Mouse (Mus musculus) inflammation-experienced regulatory T-cells, adult 6 months (primary cell): Measurements from ENCODE around the gene Gm43720. TPM values are rescaled to one million over a fixed set of nuclear protein-coding genes. Genes with fewer than 3 reads are reported as not detected.
A peak's percentile ranks its signal among the peaks of the same experiment; 100 is the strongest.
"Not testable (repeated sequence)": the region's sequence is repeated elsewhere in the genome, so short reads cannot be mapped to it uniquely, and the experiment has no call there.

Experiments
- ATAC-seq: one replicate; pipeline ENCODE4 v1.8.0; 2017
- polyA plus RNA-seq, 3 experiments: library from polyadenylated mRNA; unstranded; fragments of 100-300 nt; shearing (Covaris generic); gene quantifications; one replicate each; pipeline ENCODE4 v1.2.1; 2017

The Gm43720 gene
- polyA plus RNA-seq, 3 experiments from 2014 or later = 0.16 TPM; not detected in 2

- no peak for ATAC-seq
Observed at GRCm38 (mm10) chr5:138262001-138262400, 17.8 kb downstream of the Gm43720 start.

- no peak for ATAC-seq
Observed at GRCm38 (mm10) chr5:138260834-138261233, 18.9 kb downstream of the Gm43720 start.

GRCm38 (mm10) chr5:138260051-138260450 is 19.7 kb downstream of the Gm43720 start:
- no peak for ATAC-seq

DNA sequence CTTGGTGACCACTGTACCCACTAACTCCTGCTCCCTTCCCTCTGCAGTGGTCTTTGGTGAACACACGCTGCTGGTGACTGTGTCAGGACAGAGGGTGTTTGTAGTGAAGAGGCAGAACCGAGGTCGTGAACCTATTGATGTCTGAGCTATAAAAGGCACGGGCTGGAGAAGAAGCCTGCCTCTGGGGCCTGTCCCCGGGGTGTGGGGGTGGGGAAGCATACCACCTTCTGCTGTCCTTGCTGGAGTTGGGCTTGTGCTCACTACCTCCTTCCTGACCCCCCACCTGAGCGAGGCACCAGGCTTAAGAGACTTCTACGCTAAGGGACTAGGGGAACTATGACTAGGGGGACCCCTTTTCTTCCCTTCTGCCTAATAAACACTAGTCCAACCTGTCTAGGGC is 20.8 kb downstream of the Gm43720 start:
- ATAC-seq = no peak

- ATAC-seq = no peak
Observed at GRCm38 (mm10) chr5:138258542-138258941, 21.2 kb downstream of the Gm43720 start.

DNA sequence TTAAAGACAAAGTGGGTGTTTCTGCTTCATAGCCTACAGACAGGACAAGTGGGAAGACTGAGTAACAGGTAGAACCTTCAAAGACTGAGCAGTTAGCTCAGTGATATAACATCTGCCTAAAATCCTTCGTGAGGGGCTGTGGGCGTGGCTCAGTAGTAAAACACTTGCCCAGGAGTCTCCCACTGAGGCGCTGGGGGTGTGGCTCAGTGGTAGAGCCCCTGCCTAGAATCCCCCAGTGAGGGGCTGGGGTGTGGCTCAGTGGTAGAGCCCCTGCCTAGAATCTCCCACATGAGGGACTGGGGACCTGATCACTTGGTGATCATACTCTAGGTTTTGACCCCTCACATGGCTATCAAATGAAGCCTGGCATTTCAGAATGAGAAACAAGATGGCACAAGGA is 21.7 kb downstream of the Gm43720 start:
- ATAC-seq = no peak

DNA sequence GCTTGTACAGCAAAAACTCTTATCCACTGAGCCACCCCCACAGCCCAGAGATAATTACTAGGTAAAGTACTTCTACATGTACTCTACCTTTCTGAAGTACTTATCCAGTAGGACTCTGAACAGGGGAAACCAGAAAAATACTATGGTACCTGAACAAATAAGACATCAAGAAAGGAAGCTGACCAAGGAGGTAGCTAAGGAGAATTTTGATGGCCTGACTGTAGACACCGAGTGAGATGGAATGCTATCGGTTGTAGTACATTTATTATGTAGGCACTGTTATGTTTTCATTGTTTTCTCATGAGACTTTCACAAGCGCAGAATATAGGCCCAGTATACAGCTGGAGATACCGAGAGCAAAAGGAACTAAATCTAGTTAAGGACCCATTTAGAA is 22.2 kb downstream of the Gm43720 start:
- ATAC-seq = no peak

GRCm38 (mm10) chr5:138256966-138257584 is 22.7 kb downstream of the Gm43720 start:
- ATAC-seq = peak; percentile 49

- ATAC-seq = no peak
Observed at GRCm38 (mm10) chr5:138256094-138256467, 23.7 kb downstream of the Gm43720 start.

GRCm38 (mm10) chr5:138255353-138256093 is 24.2 kb downstream of the Gm43720 start, which contains the start of gene Lamtor4:
Lamtor4 (plus strand) TSS chr5:138255482.
- peak; percentile 98 for ATAC-seq

GRCm38 (mm10) chr5:138253061-138253460 is 26.7 kb downstream of the Gm43720 start:
- no peak for ATAC-seq

DNA sequence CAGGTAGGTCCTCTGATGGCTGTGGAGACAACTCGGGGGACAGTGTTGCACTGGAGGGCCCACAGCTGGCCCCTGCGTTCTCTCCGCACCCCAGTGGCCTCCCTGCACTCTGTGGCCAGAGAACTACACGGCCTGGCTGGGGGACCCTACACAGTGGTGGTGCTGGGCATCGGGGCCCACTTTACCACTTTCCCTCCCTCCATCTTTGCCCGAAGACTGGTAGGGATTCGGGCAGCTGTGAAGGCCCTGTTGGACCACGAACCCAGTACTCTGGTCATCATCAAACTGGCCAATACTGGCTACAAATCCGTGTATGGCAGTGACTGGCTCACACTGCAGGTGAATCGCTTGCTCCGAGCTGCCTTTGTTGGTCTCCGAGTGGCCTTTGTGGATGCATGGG is 28.6 kb downstream of the Gm43720 start:
- no peak for ATAC-seq

- ATAC-seq = no peak
Observed at GRCm38 (mm10) chr5:138241511-138241910, 38.2 kb downstream of the Gm43720 start.

- no peak for ATAC-seq
Observed at GRCm38 (mm10) chr5:138234224-138234623, 45.5 kb downstream of the Gm43720 start.

DNA sequence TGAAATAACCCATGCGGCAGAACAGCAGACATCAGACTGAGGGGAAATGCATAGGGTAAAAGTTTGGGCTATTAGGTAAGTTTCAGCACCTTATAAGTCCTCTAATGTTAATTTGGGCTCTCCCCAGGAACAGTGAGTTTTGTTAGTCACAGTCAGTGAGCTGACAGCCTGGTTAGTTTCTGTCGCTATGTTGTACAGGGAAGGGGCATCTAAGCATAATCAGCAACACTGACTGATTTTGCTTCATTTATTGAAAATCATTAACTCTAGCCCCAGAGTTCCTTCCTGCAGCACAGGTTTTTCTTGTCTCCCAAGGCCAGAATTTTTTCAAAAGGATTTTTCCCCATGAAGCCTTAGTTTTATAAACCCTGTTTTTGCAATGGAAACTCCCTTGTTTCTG is 46.0 kb downstream of the Gm43720 start:
- ATAC-seq = no peak

DNA sequence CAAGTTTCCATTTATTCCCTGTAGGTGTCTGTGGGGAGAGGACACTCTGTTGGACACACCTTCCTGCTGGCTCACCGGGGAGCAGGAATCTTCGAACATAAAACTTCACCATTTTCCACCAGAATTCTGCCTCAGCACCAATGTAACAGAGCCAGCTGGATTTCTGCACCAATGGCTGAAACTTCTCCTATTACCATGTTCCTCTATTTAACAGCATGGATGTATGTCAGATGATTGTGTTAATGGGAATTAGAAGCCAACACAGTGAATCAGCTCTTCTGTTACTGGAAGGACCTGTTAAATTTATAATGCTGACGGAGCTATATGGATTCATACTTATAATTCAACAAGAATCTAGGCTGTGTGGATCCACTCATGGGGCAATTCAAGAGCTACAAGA is 50.2 kb downstream of the Gm43720 start:
- no peak for ATAC-seq

DNA sequence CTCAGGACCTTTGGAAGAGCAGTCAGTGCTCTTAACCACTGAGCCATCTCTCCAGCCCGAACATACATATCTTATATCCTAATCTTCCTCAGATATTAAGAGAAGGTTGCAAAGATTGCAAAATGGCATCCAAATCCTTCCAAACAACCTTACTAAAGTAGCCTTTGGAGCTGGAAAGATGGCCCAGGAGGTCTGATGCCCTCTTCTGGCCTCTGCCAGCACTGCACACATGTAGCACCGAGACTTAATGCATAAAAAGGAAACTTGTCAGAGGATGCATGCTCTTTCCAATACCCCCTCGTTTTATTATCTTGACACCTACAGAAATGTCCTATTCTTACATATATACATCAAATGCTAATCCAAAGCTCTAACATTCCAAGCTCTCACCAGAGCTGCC is 51.7 kb downstream of the Gm43720 start:
- ATAC-seq = no peak

- no peak for ATAC-seq
Observed at GRCm38 (mm10) chr5:138227367-138227766, 52.4 kb downstream of the Gm43720 start.

- ATAC-seq = no peak
Observed at GRCm38 (mm10) chr5:138226491-138226890, 53.3 kb downstream of the Gm43720 start.

DNA sequence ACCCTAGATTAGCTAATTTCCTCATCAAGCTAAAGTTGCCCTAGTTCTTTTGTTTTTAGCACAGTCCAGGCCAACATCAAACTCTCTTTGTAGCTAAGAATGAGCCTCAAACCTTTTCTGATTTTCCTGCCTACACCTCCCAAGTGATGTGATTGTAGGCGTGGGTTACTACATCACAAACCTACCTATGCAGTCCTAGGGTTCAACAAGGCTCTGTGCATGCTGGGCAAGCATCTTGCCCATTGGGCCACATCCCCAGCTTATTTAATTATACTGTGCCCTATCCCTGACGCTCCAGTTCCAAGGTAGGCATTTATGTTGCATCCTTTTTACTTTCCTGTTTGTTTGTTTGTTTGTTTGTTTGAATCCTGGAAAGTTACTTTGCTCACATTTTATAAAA is 54.1 kb downstream of the Gm43720 start, which contains the start of gene Nxpe5:
Gene Nxpe5, plus strand, starts transcription at position 199 of the 400 bp plus-strand sequence.
- ATAC-seq = no peak

- ATAC-seq = no peak
Observed at GRCm38 (mm10) chr5:138223287-138223686, 56.5 kb downstream of the Gm43720 start.

- no peak for ATAC-seq
Observed at GRCm38 (mm10) chr5:138222111-138222510, 57.6 kb downstream of the Gm43720 start.

DNA sequence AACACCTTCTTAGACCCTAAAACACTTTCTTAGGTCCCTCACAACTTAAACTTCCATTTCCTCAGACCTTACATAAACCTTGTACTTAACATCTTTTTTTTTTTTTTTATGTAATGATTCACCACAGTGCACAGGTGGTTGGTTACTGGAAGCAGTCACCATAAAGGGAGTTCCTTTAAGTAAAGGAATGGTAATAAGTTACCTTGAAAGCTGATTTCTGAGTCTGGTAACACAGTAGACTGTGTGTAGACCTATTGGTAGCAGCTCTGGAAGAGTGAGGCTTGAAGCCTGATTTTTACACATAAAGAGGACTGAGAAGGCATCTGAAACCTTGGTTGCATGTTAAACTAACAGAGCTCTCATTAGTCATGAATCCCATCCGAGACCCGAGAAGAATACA is 59.9 kb downstream of the Gm43720 start:
- no peak for ATAC-seq

DNA sequence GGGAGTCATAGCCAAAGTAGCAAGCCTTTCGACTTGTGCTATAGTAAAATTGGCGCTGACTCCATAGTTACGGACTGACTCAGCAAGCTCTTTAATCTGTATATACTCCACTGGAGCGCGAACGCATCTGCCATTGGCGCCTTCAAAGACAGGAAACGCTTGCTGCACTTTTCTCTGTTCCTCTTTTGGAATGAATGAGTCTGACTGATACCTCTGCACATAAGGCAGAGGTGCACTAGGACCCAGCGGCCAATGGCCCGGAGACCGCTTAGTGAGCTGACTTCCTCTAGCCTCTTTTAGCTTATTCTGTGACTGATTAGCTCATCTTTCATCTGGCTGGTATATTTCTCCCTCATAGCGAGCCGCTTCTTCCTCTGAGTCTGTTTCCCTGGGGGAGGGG is 63.1 kb downstream of the Gm43720 start:
- ATAC-seq = not testable (repeated sequence)
